Mouse (Mus musculus) liver, postnatal 0 days (tissue): ENCODE measurements around the gene Pim3.

Experiments used
- CTCF ChIP-seq: sonication (generic); IDR thresholded peaks from 2 replicates; pipeline ENCODE4 v1.5.1; 2016; ENCODE audit warnings: antibody characterized with exemption, low read depth
- EP300 ChIP-seq: IDR thresholded peaks from 2 replicates; pipeline ENCODE4 v1.6.1; 2016; ENCODE audit warnings: antibody characterized with exemption, low read depth, mild to moderate bottlenecking

GRCm38 (mm10) chr15:88814411-88815047 is 47.5 kb upstream of the Pim3 start:
- TF ChIP-seq CTCF (peak; percentile 52), EP300 (no peak)
